Mouse (Mus musculus): ENCODE measurements at regions not wholly inside any gene's neighbourhood (a gene's known extent, or its start where the extent isn't known, plus 50 kb on each side); places are given as distances from the start of the nearest gene placed in this dataset.

DNA sequence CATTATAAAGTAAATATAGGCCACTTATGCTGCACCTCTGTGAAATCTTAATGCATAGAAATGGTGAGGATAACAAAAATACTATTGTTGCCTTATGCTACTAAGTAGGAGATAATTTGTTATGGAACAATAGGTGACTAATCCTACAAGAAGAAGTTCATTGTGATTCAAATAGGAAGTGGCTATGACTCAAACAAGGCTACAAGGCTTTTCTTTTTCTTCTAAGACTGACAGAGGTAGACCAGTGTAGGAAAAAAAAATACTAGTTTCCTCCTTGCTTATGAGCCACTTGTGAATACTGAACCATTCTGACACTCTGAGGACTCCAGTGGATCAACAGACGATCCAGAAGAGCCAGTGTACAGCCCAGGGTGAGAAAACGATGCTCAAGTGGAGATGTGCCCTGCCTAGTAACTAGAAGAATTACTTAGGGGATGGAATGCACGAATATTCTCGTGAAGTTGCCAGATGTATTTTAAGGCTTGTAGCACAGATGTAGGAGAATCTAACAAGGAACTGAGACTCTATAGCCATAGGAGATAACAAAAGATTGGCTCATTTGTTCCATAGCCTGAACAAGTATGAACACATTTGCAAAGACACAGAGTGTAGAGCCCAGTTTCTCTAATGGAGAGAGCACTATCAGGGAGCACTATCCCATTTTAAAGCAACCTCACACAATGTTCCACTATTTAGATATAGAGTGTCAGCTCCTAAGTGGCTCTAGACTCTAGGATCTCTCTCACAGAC lies 60.3 kb downstream of the Fzd1 start:
- Histone ChIP-seq H3K4me2 (ENCODE audit: low read depth, low read length, poor library complexity, severe bottlenecking) (no peak overlapping the region), H3K27me3 (ENCODE audit: insufficient read depth, low read length) (no peaks in the 10 kb centered on the region), H3K9me3 (ENCODE audit: low read length) (no peaks in the 10 kb centered on the region), H3K9ac (replicated peaks; ENCODE audit: low read length, poor library complexity, severe bottlenecking) (no peak overlapping the region), H3K4me3 (ENCODE audit: low read depth, low read length) (no peak overlapping the region), H3K36me3 (ENCODE audit: insufficient read depth, low read length) (no peaks in the 10 kb centered on the region), H3K4me1 (ENCODE audit: insufficient read depth, low read length) (no peaks in the 10 kb centered on the region), H3K27ac (ENCODE audit: low read depth, low read length) (no peak overlapping the region)
- 61% methylated on average over 4 of the region's 4 CpGs for WGBS
- DNase-seq (ENCODE audit: low spot score) (no peak), ATAC-seq (ENCODE audit: low FRiP score) (no peak)
- TF ChIP-seq CTCF (IDR thresholded peaks at IDR 0.05) = no peak

DNA sequence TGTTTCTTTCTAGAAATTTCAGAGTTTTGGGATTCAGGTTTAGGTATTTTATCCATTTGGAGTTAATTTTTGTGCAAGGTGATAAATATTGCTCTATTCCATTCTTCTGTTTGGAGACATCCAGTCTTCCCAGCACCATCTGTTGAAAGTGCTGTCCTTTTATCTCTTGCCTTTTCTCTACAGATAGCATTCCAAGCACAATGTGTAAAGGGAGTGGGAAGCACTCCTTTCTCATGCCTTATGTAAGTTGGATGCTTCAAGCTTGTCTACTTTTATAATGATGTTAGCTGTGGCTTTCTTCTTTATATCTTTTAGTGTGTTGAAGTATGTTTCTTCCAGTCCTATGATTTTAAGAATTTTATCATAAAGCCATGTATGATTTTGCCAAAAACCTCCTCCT lies 61.1 kb downstream of the Fzd1 start:
- Histone ChIP-seq H3K4me3 (ENCODE audit: low read depth, low read length) (no peak overlapping the region), H3K4me1 (ENCODE audit: insufficient read depth, low read length) (no peaks in the 10 kb centered on the region), H3K27ac (ENCODE audit: low read depth, low read length) (no peak overlapping the region), H3K36me3 (ENCODE audit: insufficient read depth, low read length) (no peaks in the 10 kb centered on the region), H3K27me3 (ENCODE audit: insufficient read depth, low read length) (no peaks in the 10 kb centered on the region), H3K4me2 (ENCODE audit: low read depth, low read length, poor library complexity, severe bottlenecking) (no peak overlapping the region), H3K9me3 (ENCODE audit: low read length) (no peaks in the 10 kb centered on the region), H3K9ac (replicated peaks; ENCODE audit: low read length, poor library complexity, severe bottlenecking) (no peak overlapping the region)
- ATAC-seq (ENCODE audit: low FRiP score) (no peak), DNase-seq (ENCODE audit: low spot score) (no peak)
- no peak for TF ChIP-seq CTCF (IDR thresholded peaks at IDR 0.05)

GRCm38 (mm10) chr5:4689130-4689529 lies 68.7 kb downstream of the Fzd1 start:
- H3K27me3 ChIP-seq (ENCODE audit: insufficient read depth, low read length) = no peaks in the 10 kb centered on the region
- no peaks in the 10 kb centered on the region for H3K4me1 ChIP-seq (ENCODE audit: insufficient read depth, low read length)
- no peak overlapping the region for H3K4me2 ChIP-seq (ENCODE audit: low read depth, low read length, poor library complexity, severe bottlenecking)
- WGBS = 82% methylated on average over 2 of the region's 2 CpGs
- DNase-seq (ENCODE audit: low spot score) = no peak
- no peaks in the 10 kb centered on the region for H3K9me3 ChIP-seq (ENCODE audit: low read length)
- TF ChIP-seq CTCF (IDR thresholded peaks at IDR 0.05) = no peak
- no peaks in the 10 kb centered on the region for H3K36me3 ChIP-seq (ENCODE audit: insufficient read depth, low read length)
- no peak overlapping the region for H3K9ac ChIP-seq (replicated peaks; ENCODE audit: low read length, poor library complexity, severe bottlenecking)
- no peak overlapping the region for H3K4me3 ChIP-seq (ENCODE audit: low read depth, low read length)
- H3K27ac ChIP-seq (ENCODE audit: low read depth, low read length) = no peak overlapping the region
- no peak for ATAC-seq (ENCODE audit: low FRiP score)

- Histone ChIP-seq H3K27ac (ENCODE audit: low read depth, low read length) (no peak overlapping the region), H3K9me3 (ENCODE audit: low read length) (no peaks in the 10 kb centered on the region), H3K4me3 (ENCODE audit: low read depth, low read length) (no peak overlapping the region), H3K9ac (replicated peaks; ENCODE audit: low read length, poor library complexity, severe bottlenecking) (no peak overlapping the region), H3K4me2 (ENCODE audit: low read depth, low read length, poor library complexity, severe bottlenecking) (no peak overlapping the region), H3K36me3 (ENCODE audit: insufficient read depth, low read length) (no peaks in the 10 kb centered on the region), H3K27me3 (ENCODE audit: insufficient read depth, low read length) (no peaks in the 10 kb centered on the region), H3K4me1 (ENCODE audit: insufficient read depth, low read length) (no peaks in the 10 kb centered on the region)
- ATAC-seq (ENCODE audit: low FRiP score) = no peak
- WGBS = 94% methylated on average over 2 of the region's 2 CpGs
- no peak for TF ChIP-seq CTCF (IDR thresholded peaks at IDR 0.05)
- DNase-seq (ENCODE audit: low spot score) = no peak
Measured at GRCm38 (mm10) chr5:4675316-4675715, 82.5 kb downstream of the Fzd1 start.

DNA sequence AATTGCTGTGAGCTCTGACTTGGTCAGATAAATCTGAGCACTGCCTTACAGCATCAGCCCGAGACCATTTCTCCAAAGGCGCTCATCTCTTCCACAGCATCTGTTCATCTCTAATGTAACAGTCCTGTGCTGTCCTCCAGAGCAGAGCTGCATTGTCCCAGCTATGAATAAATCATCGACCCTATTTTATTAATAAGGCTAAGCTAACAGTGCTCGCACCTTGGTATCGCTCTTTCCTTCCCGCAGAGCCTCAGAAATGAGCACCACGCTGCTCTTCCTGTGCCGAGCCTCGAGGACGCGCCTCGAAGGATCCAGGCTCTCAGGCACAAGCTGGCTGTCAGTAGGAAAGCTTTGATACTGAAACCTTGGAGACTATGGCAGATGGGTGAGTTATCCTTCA lies 91.5 kb downstream of the Fzd1 start:
- H3K9ac ChIP-seq (replicated peaks; ENCODE audit: low read length, poor library complexity, severe bottlenecking) = 0 out of 2 replicates have a peak overlapping the region, but pooled peaks have one; percentile 19
- TF ChIP-seq CTCF (IDR thresholded peaks at IDR 0.05) = no peak
- H3K4me2 ChIP-seq (ENCODE audit: low read depth, low read length, poor library complexity, severe bottlenecking) = peak overlapping the region; percentile 37
- peak overlapping the region; percentile 1; the same call in 1 of the 2 replicates for H3K4me3 ChIP-seq (ENCODE audit: low read depth, low read length)
- DNase-seq (ENCODE audit: low spot score) (peak; percentile 15), ATAC-seq (ENCODE audit: low FRiP score) (peak; percentile 73)
- no peaks in the 10 kb centered on the region for H3K36me3 ChIP-seq (ENCODE audit: insufficient read depth, low read length)
- H3K9me3 ChIP-seq (ENCODE audit: low read length) = no peaks in the 10 kb centered on the region
- H3K4me1 ChIP-seq (ENCODE audit: insufficient read depth, low read length) = peaks cover 7% of the 10 kb centered on the region; the same call in 1 of the 2 replicates
- WGBS = 41% methylated on average over 12 of the region's 12 CpGs
- peak overlapping the region; percentile 34 for H3K27ac ChIP-seq (ENCODE audit: low read depth, low read length)
- H3K27me3 ChIP-seq (ENCODE audit: insufficient read depth, low read length) = no peaks in the 10 kb centered on the region

DNA sequence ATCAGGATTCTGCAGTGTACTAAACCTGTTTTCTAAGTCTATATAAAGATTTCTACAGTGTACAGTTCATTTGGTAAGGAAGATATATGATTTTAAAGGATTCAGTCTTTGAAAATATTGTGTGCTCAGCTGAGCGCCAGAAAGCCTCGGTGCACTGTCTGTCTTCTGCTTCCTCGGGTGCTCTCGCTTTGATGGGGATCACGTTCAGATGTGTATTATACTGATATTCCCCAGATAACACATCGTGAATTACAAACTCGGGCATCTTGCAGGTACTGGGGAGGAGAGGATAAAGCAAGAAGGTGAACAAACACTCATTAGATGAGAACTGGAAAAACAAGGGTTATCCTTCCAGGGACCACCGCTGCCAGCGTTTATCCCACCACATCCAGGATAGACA lies 91.9 kb downstream of the Fzd1 start:
- Histone ChIP-seq H3K9ac (replicated peaks; ENCODE audit: low read length, poor library complexity, severe bottlenecking) (0 out of 2 replicates have a peak overlapping the region, but pooled peaks have one; percentile 19), H3K4me3 (ENCODE audit: low read depth, low read length) (peak overlapping the region; percentile 1; the same call in 1 of the 2 replicates), H3K27ac (ENCODE audit: low read depth, low read length) (peak overlapping the region; percentile 34), H3K36me3 (ENCODE audit: insufficient read depth, low read length) (no peaks in the 10 kb centered on the region), H3K27me3 (ENCODE audit: insufficient read depth, low read length) (no peaks in the 10 kb centered on the region), H3K4me2 (ENCODE audit: low read depth, low read length, poor library complexity, severe bottlenecking) (peak overlapping the region; percentile 37), H3K9me3 (ENCODE audit: low read length) (no peaks in the 10 kb centered on the region), H3K4me1 (ENCODE audit: insufficient read depth, low read length) (peaks cover 7% of the 10 kb centered on the region; the same call in 1 of the 2 replicates)
- DNase-seq (ENCODE audit: low spot score) = no peak
- 36% methylated on average over 9 of the region's 9 CpGs for WGBS
- no peak for TF ChIP-seq CTCF (IDR thresholded peaks at IDR 0.05)
- peak; percentile 60; the same call in 1 of the 2 replicates for ATAC-seq (ENCODE audit: low FRiP score)

Data from midbrain, postnatal 0 days (tissue).